Mouse (Mus musculus) intestine, embryonic 16.5 days (tissue): ENCODE measurements around the gene Fnbp1l. TPM values are rescaled to one million over a fixed set of nuclear protein-coding genes. Genes with fewer than 3 reads are reported as not detected.

Experiments used
- ATAC-seq: fragments of 200-750 bp; cut with Nextera tagmentation; 2 replicates; pipeline ENCODE4 v1.8.0; 2017; ENCODE audit warnings: moderate TSS enrichment, moderate library complexity
- H3K27ac ChIP-seq: fragments of 300-500 bp; sonication (generic); 2 replicates; pipeline ENCODE4 v1.5.1; 2014; ENCODE audit warnings: mild to moderate bottlenecking, low read length
- H3K27me3 ChIP-seq: fragments of 300-500 bp; sonication (generic); replicated peaks from 2 replicates; pipeline ENCODE4 v1.6.1; 2014; ENCODE audit warnings: low read length, control low read depth, mixed read lengths; ENCODE audit not compliant: control insufficient read depth, insufficient read depth
- H3K36me3 ChIP-seq: fragments of 300-500 bp; sonication (generic); 2 replicates; pipeline ENCODE4 v1.6.1; 2014; ENCODE audit warnings: low read length, control low read depth; ENCODE audit not compliant: control insufficient read depth, insufficient read depth
- H3K4me1 ChIP-seq: fragments of 300-500 bp; sonication (generic); 2 replicates; pipeline ENCODE4 v1.6.1; 2014; ENCODE audit warnings: low read length, control low read depth, mixed read lengths; ENCODE audit not compliant: control insufficient read depth, insufficient read depth
- H3K4me2 ChIP-seq: fragments of 300-500 bp; sonication (generic); 2 replicates; pipeline ENCODE4 v1.6.1; 2014; ENCODE audit warnings: low read depth, low read length, control low read depth
- H3K4me3 ChIP-seq: fragments of 300-500 bp; sonication (generic); 2 replicates; pipeline ENCODE4 v1.5.1; 2014; ENCODE audit warnings: mild to moderate bottlenecking, low read length
- H3K9ac ChIP-seq: fragments of 300-500 bp; sonication (generic); 2 replicates; pipeline ENCODE4 v1.6.1; 2014; ENCODE audit warnings: low read depth, low read length
- H3K9me3 ChIP-seq: fragments of 300-500 bp; sonication (generic); 2 replicates; pipeline ENCODE4 v1.6.1; 2016; ENCODE audit warnings: low read length, control low read depth; ENCODE audit not compliant: control insufficient read depth
- WGBS: fragments of 180-500 bp; shearing (Covaris S2); extraction: QIAGEN DNeasy Blood & Tissue Kit; methylation state at CpG from one replicate; pipeline ENCODE4 v1.1.7; 2014; 5-methylcytosine and 5-hydroxymethylcytosine counted together
- microRNA-seq: library from miRNA; unstranded; fragments of <30 nt; microRNA quantifications from one replicate; pipeline ENCODE4, GENCODE M21; 2016
- polyA plus RNA-seq: library from polyadenylated mRNA; unstranded; fragments of >200 nt; fragmentation: Nextera tagmentation; extraction: Ambion mirVana; gene quantifications from 2 replicates; pipeline ENCODE4 v1.2.1, GENCODE M21; 2015

Gene Fnbp1l
- polyA plus RNA-seq, 1 experiment from 2014 or later: 29.6 TPM

GRCm38 (mm10) chr3:122494764-122495163 lies 124.8 kb downstream of the Fnbp1l start:
- no peak overlapping the region for H3K9ac ChIP-seq
- no peak overlapping the region for H3K27ac ChIP-seq
- 43% methylated on average over 6 of the region's 6 CpGs for WGBS
- 0 out of 2 replicates have a peak, but pooled peaks have one; percentile 31 for ATAC-seq
- peaks cover 19% of the 10 kb centered on the region for H3K4me1 ChIP-seq
- H3K4me2 ChIP-seq: no peak overlapping the region
- H3K9me3 ChIP-seq: no peaks in the 10 kb centered on the region
- no peaks in the 10 kb centered on the region for H3K36me3 ChIP-seq
- H3K27me3 ChIP-seq: no peaks in the 10 kb centered on the region
- H3K4me3 ChIP-seq: no peak overlapping the region

DNA sequence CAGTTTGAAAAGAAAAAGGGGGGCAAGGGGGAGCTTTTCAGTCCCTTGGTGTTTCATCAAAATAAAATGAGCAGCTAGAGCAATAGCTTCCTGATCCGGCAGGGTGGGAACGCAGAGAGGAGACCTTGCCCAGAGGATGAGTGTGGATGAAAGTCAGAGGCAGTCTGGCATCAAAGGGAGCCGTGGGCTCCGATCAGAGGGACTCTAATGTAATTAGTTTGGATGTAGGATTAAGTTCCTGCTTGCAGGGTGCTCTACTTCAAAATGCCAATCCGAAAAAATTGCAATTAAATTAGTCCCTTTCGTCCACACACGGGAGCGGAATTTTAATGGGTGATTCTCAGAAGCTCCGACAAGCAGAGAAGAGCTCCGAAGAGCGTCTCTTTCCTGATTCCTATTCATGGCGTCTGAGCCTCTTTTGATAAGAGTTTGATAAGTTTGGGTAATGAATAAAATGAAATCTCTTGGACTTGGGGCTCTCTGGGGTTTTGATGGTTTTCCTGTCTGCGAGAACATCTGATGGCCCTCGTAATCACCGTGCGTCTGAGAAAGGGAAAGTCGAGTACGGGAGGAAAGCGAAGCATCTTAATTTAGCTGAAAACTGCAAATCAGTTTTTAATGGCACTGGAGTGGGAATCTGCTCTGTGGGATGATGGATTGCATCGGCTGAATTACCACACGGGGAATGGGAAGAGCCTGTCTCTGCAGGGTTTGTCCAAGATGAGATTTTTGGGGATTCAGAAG lies 126.5 kb downstream of the Fnbp1l start:
- no peak overlapping the region for H3K4me2 ChIP-seq
- no peaks in the 10 kb centered on the region for H3K27me3 ChIP-seq
- WGBS: 65% methylated on average over 21 of the region's 21 CpGs
- no peak for ATAC-seq
- H3K4me1 ChIP-seq: peaks cover 19% of the 10 kb centered on the region
- H3K36me3 ChIP-seq: no peaks in the 10 kb centered on the region
- no peaks in the 10 kb centered on the region for H3K9me3 ChIP-seq
- no peak overlapping the region for H3K9ac ChIP-seq
- H3K27ac ChIP-seq: no peak overlapping the region
- no peak overlapping the region for H3K4me3 ChIP-seq

DNA sequence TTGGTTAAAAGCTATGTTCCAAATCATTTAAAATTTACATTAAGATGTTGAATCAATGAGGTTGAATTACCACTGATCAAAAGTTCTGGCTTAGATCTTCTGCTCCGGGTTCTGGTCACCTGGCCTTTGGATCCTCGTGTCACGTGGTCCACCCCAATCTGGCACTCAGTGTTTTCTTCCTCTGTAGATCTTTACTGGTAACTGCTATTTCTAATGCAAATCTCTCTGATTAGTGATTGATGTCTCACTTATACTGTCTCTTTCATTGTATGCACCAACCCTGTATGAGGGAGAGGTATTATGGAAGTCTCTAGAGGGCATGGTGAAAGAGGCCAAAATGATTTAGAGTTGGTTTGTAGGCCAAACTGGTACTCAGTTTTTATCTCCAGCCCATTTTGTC lies 127.5 kb downstream of the Fnbp1l start:
- no peak overlapping the region for H3K4me3 ChIP-seq
- ATAC-seq: no peak
- H3K27ac ChIP-seq: no peak overlapping the region
- no peak overlapping the region for H3K9ac ChIP-seq
- no peaks in the 10 kb centered on the region for H3K36me3 ChIP-seq
- peaks cover 13% of the 10 kb centered on the region for H3K4me1 ChIP-seq
- no peaks in the 10 kb centered on the region for H3K27me3 ChIP-seq
- WGBS: 95% methylated on average over 3 of the region's 3 CpGs
- H3K9me3 ChIP-seq: no peaks in the 10 kb centered on the region
- no peak overlapping the region for H3K4me2 ChIP-seq

GRCm38 (mm10) chr3:122490574-122490973 lies 128.9 kb downstream of the Fnbp1l start:
- H3K9me3 ChIP-seq: no peaks in the 10 kb centered on the region
- H3K27me3 ChIP-seq: no peaks in the 10 kb centered on the region
- no peak overlapping the region for H3K4me2 ChIP-seq
- ATAC-seq: no peak
- peaks cover 13% of the 10 kb centered on the region for H3K4me1 ChIP-seq
- 76% methylated on average over 6 of the region's 6 CpGs for WGBS
- H3K27ac ChIP-seq: no peak overlapping the region
- H3K4me3 ChIP-seq: no peak overlapping the region
- H3K36me3 ChIP-seq: no peaks in the 10 kb centered on the region
- no peak overlapping the region for H3K9ac ChIP-seq

Small RNAs within 50 kb of the gene (microRNA-seq; reads per million reads assigned to microRNA genes)
- not detected for gene Mir7657

Other genes starting within 250 kb of the Fnbp1l start
- 8.4 and 9.0 TPM in 2 replicates for gene Pde5a, start 109.2 kb upstream of the Fnbp1l start, polyA plus RNA-seq